Mouse (Mus musculus) MEL (cell line): ENCODE data around the gene Olfr552. TPM values are rescaled to one million over a fixed set of nuclear protein-coding genes. Genes with fewer than 3 reads are reported as not detected.

Source experiments
- DNase-seq: peaks from one replicate; pipeline ENCODE4 v3.0.0; 2011; ENCODE audit warnings: low read depth, low spot score
- H3K27ac ChIP-seq: 2 replicates; pipeline ENCODE4 v1.5.1; 2012; ENCODE audit warnings: low read depth, mild to moderate bottlenecking, control low read depth, low read length, moderate library complexity; ENCODE audit not compliant: control insufficient read depth
- H3K27me3 ChIP-seq, 2 experiments: fragments of 150-350 bp in 1 of 2; sonication (generic) in 1 of 2; 2 replicates each; pipeline ENCODE4 v1.6.1; 2012; ENCODE audit warnings: low read length in 2 of 2, mild to moderate bottlenecking in 2 of 2, improper control_type of control experiment in 1 of 2, moderate library complexity in 1 of 2; ENCODE audit not compliant: insufficient read depth in 2 of 2, control insufficient read depth in 1 of 2
- H3K36me3 ChIP-seq, 2 experiments: 2 replicates each; pipeline ENCODE4 v1.6.1; 2012 to 2014; ENCODE audit warnings: low read length in 2 of 2, improper control_type of control experiment in 1 of 2, inconsistent platforms in 1 of 2, mild to moderate bottlenecking in 1 of 2; ENCODE audit not compliant: insufficient read depth in 2 of 2, control insufficient read depth in 1 of 2
- H3K4me1 ChIP-seq, 2 experiments: fragments of 150-350 bp in 1 of 2; sonication (generic) in 1 of 2; 2 replicates each; pipeline ENCODE4 v1.6.1; 2012; ENCODE audit warnings: low read length in 2 of 2, improper control_type of control experiment in 1 of 2, mild to moderate bottlenecking in 1 of 2; ENCODE audit not compliant: insufficient read depth in 2 of 2, control insufficient read depth in 1 of 2
- H3K4me3 ChIP-seq, 2 experiments: fragments of 150-350 bp in 1 of 2; sonication (generic) in 1 of 2; 2 replicates each; pipeline ENCODE4 v1.5.1; 2012; ENCODE audit warnings: low read depth in 2 of 2, low read length in 2 of 2, mild to moderate bottlenecking in 2 of 2, moderate library complexity in 2 of 2, control low read depth in 1 of 2, improper control_type of control experiment in 1 of 2; ENCODE audit not compliant: control insufficient read depth in 1 of 2, insufficient read depth in 1 of 2
- H3K79me2 ChIP-seq: 2 replicates; pipeline ENCODE4 v1.6.1; 2012; ENCODE audit warnings: mild to moderate bottlenecking, low read length, moderate library complexity; ENCODE audit not compliant: control insufficient read depth, poor library complexity, insufficient read depth
- H3K9ac ChIP-seq: 2 replicates; pipeline ENCODE4 v1.6.1; 2012; ENCODE audit warnings: low read depth, mild to moderate bottlenecking, control low read depth, low read length, moderate library complexity; ENCODE audit not compliant: control insufficient read depth, poor library complexity, severe bottlenecking
- H3K9me3 ChIP-seq: fragments of 150-350 bp; sonication (generic); replicated peaks from 2 replicates; pipeline ENCODE4 v1.6.1; 2012; ENCODE audit warnings: mild to moderate bottlenecking, low read length, improper control_type of control experiment, moderate library complexity; ENCODE audit not compliant: insufficient read depth
- CHD2 ChIP-seq: IDR thresholded peaks from 2 replicates; pipeline ENCODE4 v1.6.1; 2011; ENCODE audit warnings: low read length, improper control_type of control experiment
- CTCF ChIP-seq, 3 experiments: IDR thresholded peaks in 2 of 3; conservative IDR thresholded peaks in 1 of 3; 2 replicates each; pipeline ENCODE4 v1.5.1; 2011 to 2012; ENCODE audit warnings: low read length in 3 of 3, low read depth in 2 of 3, mild to moderate bottlenecking in 2 of 3, improper control_type of control experiment in 1 of 3, inconsistent platforms in 1 of 3, mixed read lengths in 1 of 3, moderate library complexity in 1 of 3; ENCODE audit not compliant: control insufficient read depth in 1 of 3, insufficient read depth in 1 of 3, poor library complexity in 1 of 3, severe bottlenecking in 1 of 3
- E2F4 ChIP-seq: IDR thresholded peaks from 2 replicates; pipeline ENCODE4 v1.6.1; 2011; ENCODE audit warnings: low read depth, low read length, improper control_type of control experiment, borderline replicate concordance
- ETS1 ChIP-seq: IDR thresholded peaks from 2 replicates; pipeline ENCODE4 v1.6.1; 2012; ENCODE audit warnings: low read depth, mild to moderate bottlenecking, inconsistent platforms, low read length, improper control_type of control experiment, moderate library complexity
- GATA1 ChIP-seq: IDR thresholded peaks from 2 replicates; pipeline ENCODE4 v1.6.1; 2011; ENCODE audit warnings: low read depth, low read length, improper control_type of control experiment
- HCFC1 ChIP-seq: IDR thresholded peaks from 2 replicates; pipeline ENCODE4 v1.6.1; 2012; ENCODE audit warnings: low read depth, mild to moderate bottlenecking, inconsistent platforms, low read length, improper control_type of control experiment, moderate library complexity
- MAZ ChIP-seq: IDR thresholded peaks from 2 replicates; pipeline ENCODE4 v1.6.1; 2012; ENCODE audit warnings: low read depth, mild to moderate bottlenecking, inconsistent platforms, low read length, improper control_type of control experiment
- NRF1 ChIP-seq: IDR thresholded peaks from 2 replicates; pipeline ENCODE4 v1.6.1; 2014; ENCODE audit warnings: low read depth, mild to moderate bottlenecking, inconsistent platforms, low read length, improper control_type of control experiment, moderate library complexity; ENCODE audit not compliant: poor library complexity, insufficient read depth, severe bottlenecking
- POLR2AphosphoS5 ChIP-seq: IDR thresholded peaks from 2 replicates; pipeline ENCODE4 v1.6.1; 2012; ENCODE audit warnings: low read depth, borderline replicate concordance, mild to moderate bottlenecking, inconsistent platforms, low read length, moderate library complexity, mixed read lengths
- SMC3 ChIP-seq: IDR thresholded peaks from 2 replicates; pipeline ENCODE4 v1.6.1; 2011; ENCODE audit warnings: low read depth, low read length, improper control_type of control experiment
- TBP ChIP-seq: IDR thresholded peaks from 2 replicates; pipeline ENCODE4 v1.8.0; 2011; ENCODE audit warnings: low read depth, low read length, improper control_type of control experiment
- TCF12 ChIP-seq: IDR thresholded peaks from 2 replicates; pipeline ENCODE4 v1.6.1; 2014; ENCODE audit warnings: low read depth, mild to moderate bottlenecking, inconsistent platforms, low read length, improper control_type of control experiment, moderate library complexity
- ZMIZ1 ChIP-seq: IDR thresholded peaks from 2 replicates; pipeline ENCODE4 v1.6.1; 2012; ENCODE audit warnings: low read depth, mild to moderate bottlenecking, inconsistent platforms, low read length, improper control_type of control experiment, moderate library complexity
- polyA plus RNA-seq, 2 experiments: library from polyadenylated mRNA; stranded (reverse) in 1 of 2; unstranded in 1 of 2; fragments of >175 nt in 1 of 2; fragments of >200 nt in 1 of 2; gene quantifications; 2 replicates each; pipeline versions ENCODE4 v1.2.1 to v1.2.4; 2012; ENCODE audit warnings: low replicate concordance in 2 of 2, low read depth in 1 of 2; ENCODE audit not compliant: insufficient read length in 2 of 2, insufficient read depth in 1 of 2, missing spikeins in 1 of 2
- total RNA-seq: library from RNA; depleted of rRNA; stranded (reverse); fragments of 300-350 nt; gene quantifications from 2 replicates; pipeline ENCODE4 v1.2.3, GENCODE M21; 2012

The Olfr552 gene
- total and polyA plus RNA-seq, 3 experiments, result not detected

GRCm38 (mm10) chr7:102566219-102566618, 31.4 kb upstream of the Olfr552 start:
- Histone ChIP-seq H3K27me3 (no peaks in the 10 kb centered on the region; a peak in 1 of 4 replicates), H3K4me1 (no peaks in the 10 kb centered on the region; a peak in 1 of 4 replicates), H3K36me3 (no peaks in the 10 kb centered on the region; a peak in 1 of 4 replicates), H3K4me3 (no peak overlapping the region), H3K79me2 (no peaks in the 10 kb centered on the region), H3K9ac (no peak overlapping the region), H3K27ac (no peak overlapping the region), H3K9me3 (no peaks in the 10 kb centered on the region)
- DNase-seq, result peak; percentile 21
- TF ChIP-seq SMC3, result peak; percentile 20; the same call in 1 of the 2 replicates
- peak in 2 of 3 experiments; percentile 32 to 47; a peak in 3 of 6 replicates for TF ChIP-seq CTCF (IDR thresholded peaks at IDR 0.05 in 2 of 3, conservative IDR thresholded peaks at IDR 0.05 in 1 of 3; ENCODE audit: control insufficient read depth in 1 of 3, insufficient read depth in 1 of 3, low read depth in 2 of 3, low read length in 3 of 3, poor library complexity in 1 of 3, severe bottlenecking in 1 of 3)
- TF ChIP-seq MAZ, result no peak
- no peak for TF ChIP-seq POLR2AphosphoS5

DNA sequence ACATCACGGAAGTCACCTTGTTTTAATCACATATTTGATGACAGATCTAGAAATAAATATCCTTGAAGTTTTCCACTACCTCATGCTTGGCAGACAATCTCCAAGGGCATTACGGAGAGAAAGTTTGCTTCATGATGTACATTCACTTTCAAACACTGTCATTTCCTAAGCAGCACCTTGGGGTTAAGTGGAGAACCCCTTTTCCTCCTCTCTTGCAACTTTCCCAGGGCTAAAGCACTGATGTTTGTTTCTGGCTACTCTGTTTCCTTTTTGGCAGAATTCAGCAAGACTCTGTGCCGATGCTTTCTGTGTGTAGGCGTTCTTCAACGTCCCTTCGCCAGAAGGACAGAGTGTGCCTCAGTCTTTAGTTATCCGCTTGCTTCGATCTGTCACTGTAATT, 26.4 kb upstream of the Olfr552 start, which contains the start of gene Olfr550:
Gene Olfr550, plus strand, starts transcription at position 301 of the 400 bp plus-strand sequence.
- H3K27me3 ChIP-seq, result peaks cover 0 to 2% of the 10 kb centered on the region in 2 experiments; a peak in 3 of 4 replicates
- H3K9ac ChIP-seq, result no peak within 1 kb of the TSS
- no peak within 1 kb of the TSS for H3K27ac ChIP-seq
- no peaks in the 10 kb centered on the region for H3K36me3 ChIP-seq
- no peaks in the 10 kb centered on the region for H3K4me1 ChIP-seq
- TF ChIP-seq ZMIZ1 (no peak), MAZ (no peak), TCF12 (no peak), E2F4 (no peak), CHD2 (no peak), POLR2AphosphoS5 (no peak)
- no peaks in the 10 kb centered on the region for H3K79me2 ChIP-seq
- H3K9me3 ChIP-seq, result no peaks in the 10 kb centered on the region
- H3K4me3 ChIP-seq, result no peak within 1 kb of the TSS
- DNase-seq, result no peak

GRCm38 (mm10) chr7:102573174-102573830, 24.3 kb upstream of the Olfr552 start:
- no peaks in the 10 kb centered on the region for H3K9me3 ChIP-seq
- no peak overlapping the region for H3K4me3 ChIP-seq
- no peak for TF ChIP-seq ETS1
- TF ChIP-seq CHD2, result no peak
- TF ChIP-seq GATA1, result no peak
- no peak for TF ChIP-seq HCFC1
- no peak for TF ChIP-seq NRF1
- TF ChIP-seq TBP, result no peak
- no peak overlapping the region for H3K27ac ChIP-seq
- H3K79me2 ChIP-seq, result no peaks in the 10 kb centered on the region
- no peaks in the 10 kb centered on the region for H3K36me3 ChIP-seq
- H3K4me1 ChIP-seq, result no peaks in the 10 kb centered on the region
- H3K27me3 ChIP-seq, result peaks cover 0 to 2% of the 10 kb centered on the region in 2 experiments; a peak in 3 of 4 replicates
- H3K9ac ChIP-seq, result no peak overlapping the region
- no peak for DNase-seq
